Mouse (Mus musculus) liver, postnatal 0 days (tissue): ENCODE results near the gene Lmbrd2.

Source experiments
- CTCF ChIP-seq: sonication (generic); IDR thresholded peaks from 2 replicates; pipeline ENCODE4 v1.5.1; 2016; ENCODE audit warnings: antibody characterized with exemption, low read depth
- EP300 ChIP-seq: IDR thresholded peaks from 2 replicates; pipeline ENCODE4 v1.6.1; 2016; ENCODE audit warnings: antibody characterized with exemption, low read depth, mild to moderate bottlenecking

GRCm38 (mm10) chr15:9100446-9101077, 39.8 kb upstream of the Lmbrd2 start:
- no peak for TF ChIP-seq EP300
- TF ChIP-seq CTCF = no peak
